Mouse (Mus musculus) neutrophil, adult 5-6 weeks (primary cell): ENCODE results near the gene Cyp1a1. TPM values are rescaled to one million over a fixed set of nuclear protein-coding genes. Genes with fewer than 3 reads are reported as not detected.

Source experiments
- ATAC-seq: fragments of 151-379, 151-347 bp; 2 replicates; pipeline ENCODE4 v1.8.0; 2017; ENCODE audit warnings: mild to moderate bottlenecking, moderate TSS enrichment; ENCODE audit not compliant: insufficient number of reproducible peaks, poor library complexity, low FRiP score, severe bottlenecking; ENCODE audit errors: extremely low read depth
- total RNA-seq: library from RNA; stranded (forward); fragments of 200-1000 nt; gene quantifications from 2 replicates; pipeline ENCODE4 v1.2.3, GENCODE M21; 2017

Gene Cyp1a1
- total RNA-seq, 1 experiment from 2014 or later: not detected

- ATAC-seq: no peak
Measured at GRCm38 (mm10) chr9:57653283-57653682, 34.4 kb upstream of the Cyp1a1 start, which contains the start of gene Csk. Gene Csk (minus strand): TSS chr9:57653631.

GRCm38 (mm10) chr9:57654966-57655365, 32.8 kb upstream of the Cyp1a1 start:
- no peak for ATAC-seq

GRCm38 (mm10) chr9:57655749-57656148, 32.0 kb upstream of the Cyp1a1 start:
- peak; percentile 72 for ATAC-seq

GRCm38 (mm10) chr9:57656631-57657350, 30.9 kb upstream of the Cyp1a1 start:
- no peak for ATAC-seq

- ATAC-seq: no peak
Measured at GRCm38 (mm10) chr9:57657843-57658242, 29.9 kb upstream of the Cyp1a1 start.

GRCm38 (mm10) chr9:57658970-57659369, 28.8 kb upstream of the Cyp1a1 start:
- ATAC-seq: no peak

GRCm38 (mm10) chr9:57659774-57660173, 28.0 kb upstream of the Cyp1a1 start:
- ATAC-seq: peak; percentile 65; the same call in 1 of the 2 replicates

GRCm38 (mm10) chr9:57660501-57660900, 27.2 kb upstream of the Cyp1a1 start:
- ATAC-seq: no peak

GRCm38 (mm10) chr9:57661552-57661951, 26.2 kb upstream of the Cyp1a1 start:
- no peak for ATAC-seq

- ATAC-seq: no peak
Measured at GRCm38 (mm10) chr9:57664616-57665015, 23.1 kb upstream of the Cyp1a1 start.

- ATAC-seq: no peak
Measured at GRCm38 (mm10) chr9:57666536-57666935, 21.2 kb upstream of the Cyp1a1 start.

GRCm38 (mm10) chr9:57667136-57667535, 20.6 kb upstream of the Cyp1a1 start:
- no peak for ATAC-seq

- ATAC-seq: no peak
Measured at GRCm38 (mm10) chr9:57667817-57668216, 19.9 kb upstream of the Cyp1a1 start.

GRCm38 (mm10) chr9:57668277-57668676, 19.5 kb upstream of the Cyp1a1 start:
- no peak for ATAC-seq

GRCm38 (mm10) chr9:57669566-57669965, 18.2 kb upstream of the Cyp1a1 start:
- ATAC-seq: no peak

GRCm38 (mm10) chr9:57671037-57671436, 16.7 kb upstream of the Cyp1a1 start:
- ATAC-seq: no peak

GRCm38 (mm10) chr9:57671500-57671899, 16.2 kb upstream of the Cyp1a1 start:
- no peak for ATAC-seq

- ATAC-seq: no peak
Measured at GRCm38 (mm10) chr9:57681411-57681810, 6.3 kb upstream of the Cyp1a1 start.

- ATAC-seq: no peak
Measured at GRCm38 (mm10) chr9:57683520-57683919, 4.2 kb upstream of the Cyp1a1 start, which contains the start of gene Cyp1a2. Gene Cyp1a2 (minus strand): TSS chr9:57683703.

GRCm38 (mm10) chr9:57686011-57686410, 1.7 kb upstream of the Cyp1a1 start:
- ATAC-seq: no peak

GRCm38 (mm10) chr9:57688158-57688557, 430 bp downstream of the Cyp1a1 start:
- no peak for ATAC-seq
